Mouse (Mus musculus) erythroid progenitor cell, adult 5-6 weeks (primary cell): ENCODE results near the gene Rapgef3. TPM values are rescaled to one million over a fixed set of nuclear protein-coding genes. Genes with fewer than 3 reads are reported as not detected.

Experiments
- ATAC-seq: replicated peaks from 2 replicates; pipeline ENCODE4 v1.8.0; 2016; ENCODE audit warnings: moderate number of reproducible peaks, mild to moderate bottlenecking, moderate TSS enrichment, inconsistent platforms; ENCODE audit not compliant: poor library complexity, low FRiP score, severe bottlenecking
- total RNA-seq, 2 experiments: library from RNA; stranded (forward) in 1 of 2; stranded (reverse) in 1 of 2; fragments of 150-400 nt in 1 of 2; fragments of 186-747, 209-891 nt in 1 of 2; gene quantifications; 2 replicates each; pipeline versions ENCODE4 v1.2.3 to v1.2.4; 2015 to 2017; ENCODE audit warnings: low replicate concordance in 2 of 2

Rapgef3 gene
- total RNA-seq, 2 experiments from 2014 or later: not detected

- ATAC-seq: no peak
These were observed 10.7 kb upstream of the Rapgef3 start, which contains the start of gene Slc48a1 for GRCm38 (mm10) chr15:97778311-97779098. Gene Slc48a1, plus strand, starts transcription at chr15:97778520.

DNA sequence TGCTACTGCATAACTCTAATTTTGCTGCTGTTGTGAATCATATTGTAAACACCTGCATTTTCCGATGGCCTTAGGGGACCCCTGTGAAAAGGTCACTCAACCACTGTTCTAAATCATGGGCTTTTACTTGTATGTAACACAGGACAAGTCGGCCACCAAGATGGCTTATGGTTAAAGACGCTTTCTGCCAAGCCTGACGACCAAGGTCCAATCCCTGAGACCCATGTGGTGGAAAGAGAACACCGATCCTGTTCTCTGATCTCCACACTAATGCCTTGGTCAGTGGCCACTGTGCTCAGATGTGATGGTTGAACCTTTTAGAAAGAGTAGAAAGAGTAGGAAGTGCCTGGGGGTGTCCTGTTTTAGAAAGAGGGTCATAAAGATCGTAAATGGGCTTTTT lies 9.1 kb upstream of the Rapgef3 start:
- no peak for ATAC-seq

DNA sequence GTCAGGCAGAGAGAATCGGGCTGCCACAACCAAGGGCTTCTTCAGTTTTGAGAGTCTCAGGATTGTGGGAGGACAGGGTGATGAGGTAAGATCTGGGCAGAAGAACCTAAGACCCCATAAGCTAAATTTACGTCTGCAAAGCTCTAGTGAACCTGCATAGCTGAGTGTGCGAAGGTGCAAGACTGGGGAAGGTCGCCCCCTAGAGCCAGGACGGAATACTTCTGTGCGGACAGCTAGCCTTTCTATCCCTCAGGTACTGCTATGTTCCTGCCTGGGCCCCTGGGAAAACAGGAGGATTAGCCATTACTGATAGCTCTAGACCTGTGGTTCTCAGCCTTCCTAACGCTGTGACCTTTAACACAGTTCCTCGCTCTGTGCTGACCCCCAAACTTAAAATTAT lies 8.7 kb upstream of the Rapgef3 start:
- peak; percentile 71; the same call in 1 of the 2 replicates for ATAC-seq

- ATAC-seq: no peak
These were observed 6.2 kb upstream of the Rapgef3 start for GRCm38 (mm10) chr15:97773961-97774370.

GRCm38 (mm10) chr15:97773108-97773507 lies 5.3 kb upstream of the Rapgef3 start:
- no peak for ATAC-seq

GRCm38 (mm10) chr15:97770280-97770679 lies 2.5 kb upstream of the Rapgef3 start:
- ATAC-seq: no peak

GRCm38 (mm10) chr15:97768192-97768591 lies 420 bp upstream of the Rapgef3 start:
- no peak for ATAC-seq

DNA sequence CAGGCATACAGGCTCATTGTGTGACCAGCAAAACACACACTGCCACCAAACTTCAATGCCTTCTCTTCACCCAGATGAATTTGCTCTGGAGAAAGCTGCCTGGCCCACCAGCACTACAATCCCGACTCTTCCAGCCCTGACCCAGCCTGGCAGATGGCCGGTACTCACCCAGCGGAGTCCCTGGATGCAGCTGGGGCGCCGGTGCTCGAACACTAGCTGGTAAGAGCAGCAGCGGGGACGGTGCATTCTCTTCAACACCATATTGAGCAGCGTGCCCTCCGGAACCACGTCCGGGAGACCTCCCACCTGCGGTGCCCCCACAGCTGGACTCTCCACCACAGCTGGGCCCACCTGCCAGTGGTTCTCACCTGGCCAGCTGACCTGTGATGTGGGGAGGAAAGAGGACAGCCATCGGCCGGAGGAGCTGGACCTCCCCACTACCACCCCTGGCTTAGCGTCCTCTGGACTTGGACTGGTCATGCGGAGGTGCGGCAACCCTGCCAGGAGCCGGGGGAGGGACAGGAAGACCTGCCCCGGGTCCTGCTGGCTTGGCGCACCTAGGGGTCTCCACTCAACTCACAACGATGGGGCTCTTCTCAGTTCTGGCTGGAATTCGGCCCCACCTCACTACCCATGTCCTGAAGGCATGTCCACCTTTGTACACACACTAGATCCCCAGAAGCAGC lies 1.0 kb downstream of the Rapgef3 start:
- ATAC-seq: no peak

GRCm38 (mm10) chr15:97766194-97766593 lies 1.6 kb downstream of the Rapgef3 start:
- ATAC-seq: no peak

GRCm38 (mm10) chr15:97765090-97765794 lies 2.5 kb downstream of the Rapgef3 start:
- no peak for ATAC-seq

- no peak for ATAC-seq
These were observed 3.2 kb downstream of the Rapgef3 start for GRCm38 (mm10) chr15:97764532-97764931.

- no peak for ATAC-seq
These were observed 4.3 kb downstream of the Rapgef3 start for GRCm38 (mm10) chr15:97763256-97764049.

- ATAC-seq: no peak
These were observed 5.0 kb downstream of the Rapgef3 start for GRCm38 (mm10) chr15:97762733-97763132.

DNA sequence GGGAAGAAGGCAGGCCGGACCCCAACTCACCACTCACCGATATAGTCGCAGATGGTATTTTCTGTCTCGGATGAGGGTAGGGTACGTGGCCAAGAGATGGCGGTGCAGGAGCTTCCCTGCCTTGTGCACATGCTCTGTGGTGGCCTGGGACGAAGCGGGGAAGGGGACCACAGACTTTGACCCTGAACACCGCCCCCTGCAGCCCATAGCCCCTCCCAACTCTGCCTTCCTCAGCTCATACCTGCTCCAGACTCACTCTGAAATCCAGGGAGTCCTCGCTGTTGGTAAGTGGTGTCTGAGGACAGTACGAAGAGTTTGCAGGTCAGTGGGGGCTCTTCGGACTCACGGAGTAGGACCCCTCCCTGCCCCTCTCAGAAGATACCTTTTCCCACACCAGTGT lies 6.3 kb downstream of the Rapgef3 start:
- no peak for ATAC-seq

- ATAC-seq: no peak
These were observed 6.8 kb downstream of the Rapgef3 start for GRCm38 (mm10) chr15:97760952-97761351.

GRCm38 (mm10) chr15:97760006-97760405 lies 7.8 kb downstream of the Rapgef3 start:
- no peak for ATAC-seq

GRCm38 (mm10) chr15:97755361-97755760 lies 12.4 kb downstream of the Rapgef3 start:
- no peak for ATAC-seq

DNA sequence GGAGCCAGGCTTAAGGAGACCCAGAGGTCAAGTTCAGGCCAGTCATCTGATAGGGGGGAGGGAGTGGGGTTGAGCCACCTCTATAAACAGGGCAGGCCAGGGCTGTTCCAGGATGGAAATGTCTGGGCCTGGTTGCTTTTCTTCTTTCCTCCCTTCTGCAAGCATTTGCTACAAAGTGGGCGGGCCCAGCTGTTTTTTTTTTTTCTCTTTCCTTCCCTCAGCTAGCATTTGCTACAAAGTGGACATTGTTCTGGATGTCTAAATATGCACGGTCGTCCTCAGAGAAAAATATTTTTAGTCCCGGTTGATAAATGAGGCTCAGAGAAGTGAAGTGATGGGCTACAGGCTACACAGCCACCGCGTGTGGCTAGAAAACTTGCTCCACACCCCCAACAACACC lies 13.3 kb downstream of the Rapgef3 start:
- no peak for ATAC-seq

DNA sequence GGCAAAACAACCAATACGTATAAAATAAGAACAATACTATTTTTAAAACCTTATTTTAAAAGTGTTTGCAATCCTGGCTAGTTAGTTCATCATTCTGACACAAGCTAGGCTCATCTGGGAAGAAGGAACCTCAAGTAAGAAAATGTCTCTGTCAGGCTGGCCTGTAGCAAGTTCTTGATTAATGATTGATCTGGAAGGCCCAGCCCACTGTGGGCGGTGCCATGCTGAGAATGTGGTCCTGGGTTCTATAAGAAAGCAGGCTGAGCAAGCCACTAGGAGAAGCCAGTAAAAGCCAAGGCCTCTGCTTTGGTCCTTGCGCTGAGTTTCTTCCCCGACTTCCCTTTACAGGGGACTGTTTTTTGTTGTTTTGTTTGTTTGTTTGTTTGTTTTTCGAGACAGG lies 15.3 kb downstream of the Rapgef3 start:
- no peak for ATAC-seq

DNA sequence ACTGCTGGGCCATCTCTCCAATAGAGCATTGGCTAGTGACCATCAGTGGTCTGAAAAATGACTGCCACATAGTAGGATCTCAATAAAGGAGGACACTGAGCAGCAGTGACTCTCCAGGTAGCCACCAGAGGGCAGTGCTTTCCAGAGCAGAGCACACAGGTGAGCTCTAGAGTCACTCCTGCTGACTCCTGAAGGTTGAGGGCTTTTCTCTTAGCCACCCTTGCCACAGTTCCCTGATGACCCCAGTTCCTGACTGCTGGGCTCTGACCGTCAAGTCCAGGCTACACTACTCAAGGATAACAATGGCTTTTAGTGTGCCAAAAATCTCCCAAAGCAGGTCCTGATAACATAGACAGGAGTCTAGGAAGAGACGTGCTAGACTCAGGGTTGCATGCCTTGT lies 16.1 kb downstream of the Rapgef3 start:
- ATAC-seq: no peak
